In the genomic region with DNA sequence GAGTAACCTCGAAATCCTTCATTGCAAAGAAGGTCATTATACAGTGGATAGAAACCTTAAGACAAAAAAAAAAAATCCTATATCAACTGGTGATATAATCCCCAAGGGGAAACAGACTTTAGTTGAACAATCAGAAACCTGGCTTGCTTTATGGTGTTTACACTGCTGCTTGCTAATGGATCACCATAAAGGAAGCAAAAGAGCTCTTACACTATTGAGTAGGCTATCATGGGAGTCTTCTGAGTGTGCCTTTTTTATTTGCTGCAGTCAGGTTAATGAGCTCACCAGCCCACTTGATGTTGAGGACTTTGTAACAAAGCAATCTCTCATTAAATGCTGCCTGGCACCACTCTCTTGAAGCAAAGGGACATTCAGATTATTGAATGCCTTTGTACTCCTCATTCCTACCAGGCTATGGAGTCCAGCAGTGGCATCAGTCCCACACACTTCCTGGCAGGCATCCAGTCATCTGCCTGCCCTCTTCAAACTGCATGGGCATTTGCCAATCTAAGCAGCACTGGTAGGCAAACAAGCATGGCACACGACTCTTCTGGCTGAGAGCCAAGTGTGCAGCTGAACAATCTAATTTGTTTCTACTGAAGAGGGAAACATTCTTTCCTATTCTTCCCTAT, we compare ENCODE assay signal across 9 mouse cellular contexts.
DNase-seq lines count a peak whose midpoint lies in the region; ATAC-seq and TF ChIP-seq lines count a peak whose summit lies in the region.
"Had no signal": no experiment of that assay in that cellular context is flagged by ENCODE, and none has a peak within 500 bp of the region (broad histone marks: within the 10 kb centered on the region; RNA-seq: fewer than 3 reads in every experiment).

No protein-coding gene starts in this region.

- peak; percentile 14 for DNase-seq in gastrocnemius, postnatal 14 days
- DNase-seq in gastrocnemius, postnatal 25 days: no peak
- DNase-seq in cerebellum, postnatal 25 days: peak; percentile 78 to 88
- peak; percentile 88 for DNase-seq in hindbrain, embryonic 14.5 days (ENCODE audit: low spot score)
- peak; percentile 32 to 42 for DNase-seq in left cerebral cortex, adult 2 months (ENCODE audit: extremely low spot score in 1 of 2, low spot score in 2 of 2)
- DNase-seq in yolk sac, embryonic 10.5 days (ENCODE audit: low spot score): no peak
- DNase-seq in adrenal gland, postnatal 36 days: no peak

- peaks cover 3% of the 10 kb centered on the region; the same call in 1 of the 2 replicates for H3K27me3 ChIP-seq in hindbrain, embryonic 14.5 days (ENCODE audit: control insufficient read depth, insufficient read depth, low read length)
- H3K27me3 ChIP-seq in neural tube, embryonic 14.5 days (ENCODE audit: control insufficient read depth, insufficient read depth, low read length): no peaks in the 10 kb centered on the region
- H3K27me3 ChIP-seq: liver, embryonic 15.5 days had no signal

- no peaks in the 10 kb centered on the region for H3K36me3 ChIP-seq in hindbrain, embryonic 14.5 days (replicated peaks; ENCODE audit: control insufficient read depth, insufficient read depth)
- H3K36me3 ChIP-seq in neural tube, embryonic 14.5 days (ENCODE audit: control insufficient read depth, insufficient read depth, low read length): no peaks in the 10 kb centered on the region
- H3K36me3 ChIP-seq: liver, embryonic 15.5 days had no signal

- peak overlapping the region; percentile 49; the same call in 1 of the 2 replicates for H3K27ac ChIP-seq in hindbrain, embryonic 14.5 days
- no peak overlapping the region for H3K27ac ChIP-seq in left cerebral cortex, adult 2 months
- peak overlapping the region; percentile 4; the same call in 1 of the 2 replicates for H3K27ac ChIP-seq in neural tube, embryonic 14.5 days (ENCODE audit: low read depth, low read length)
- H3K27ac ChIP-seq: liver, embryonic 15.5 days had no signal

- no peak overlapping the region for H3K9ac ChIP-seq in hindbrain, embryonic 14.5 days
- H3K9ac ChIP-seq in neural tube, embryonic 14.5 days (replicated peaks; ENCODE audit: low read depth, low read length): no peak overlapping the region
- H3K9ac ChIP-seq: liver, embryonic 15.5 days had no signal

- 57% methylated on average over 2 of the region's 2 CpGs for WGBS in hindbrain, embryonic 14.5 days
- WGBS in neural tube, embryonic 14.5 days: 46% methylated on average over 2 of the region's 2 CpGs

- H3K4me3 ChIP-seq in hindbrain, embryonic 14.5 days (replicated peaks; ENCODE audit: low read length): no peak overlapping the region
- H3K4me3 ChIP-seq in left cerebral cortex, adult 2 months: no peak overlapping the region
- no peak overlapping the region for H3K4me3 ChIP-seq in neural tube, embryonic 14.5 days (ENCODE audit: low read depth, low read length)
- H3K4me3 ChIP-seq: liver, embryonic 15.5 days had no signal

- no peak for TF ChIP-seq CTCF in left cerebral cortex, adult 2 months (IDR thresholded peaks at IDR 0.05)

- peak; percentile 93 for ATAC-seq in hindbrain, embryonic 14.5 days (ENCODE audit: low FRiP score)
- ATAC-seq in neural tube, embryonic 14.5 days (ENCODE audit: low read depth): peak; percentile 79

- intact Hi-C loops in gastrocnemius, postnatal 14 days (cut with DNase I; ENCODE audit: low total_unique reads): no loop called here
- intact Hi-C loops in left cerebral cortex, adult 2 months (cut with DNase I): loop anchor here (5.0 kb wide), 1 partner anchor 1149 kb away; no protein-coding TSS in a partner anchor

- H3K4me2 ChIP-seq in hindbrain, embryonic 14.5 days (replicated peaks): no peak overlapping the region
- no peak overlapping the region for H3K4me2 ChIP-seq in neural tube, embryonic 14.5 days (ENCODE audit: low read depth, low read length)
- H3K4me2 ChIP-seq: liver, embryonic 15.5 days had no signal

- no peaks in the 10 kb centered on the region for H3K9me3 ChIP-seq in hindbrain, embryonic 14.5 days (ENCODE audit: control insufficient read depth, low read length)
- no peaks in the 10 kb centered on the region for H3K9me3 ChIP-seq in neural tube, embryonic 14.5 days (ENCODE audit: control insufficient read depth, low read length)
- H3K9me3 ChIP-seq: liver, embryonic 15.5 days had no signal

- H3K4me1 ChIP-seq in hindbrain, embryonic 14.5 days (replicated peaks; ENCODE audit: control insufficient read depth, insufficient read depth, low read length): peaks cover 14% of the 10 kb centered on the region; the same call in 1 of the 2 replicates
- H3K4me1 ChIP-seq in neural tube, embryonic 14.5 days (ENCODE audit: control insufficient read depth, insufficient read depth, low read length): peaks cover 4% of the 10 kb centered on the region; the same call in 1 of the 2 replicates
- H3K4me1 ChIP-seq: liver, embryonic 15.5 days had no signal

Comparison
In these comparisons a context has a peak if more than half of its experiments do, and no peak if none do; other contexts are left out.
1. DNase-seq: peak in gastrocnemius, postnatal 14 days (single experiment), cerebellum, postnatal 25 days (2 of 2), hindbrain, embryonic 14.5 days (single experiment) and left cerebral cortex, adult 2 months (2 of 2); none in gastrocnemius, postnatal 25 days (single experiment), yolk sac, embryonic 10.5 days (single experiment) and adrenal gland, postnatal 36 days (0 of 2).